Mouse (Mus musculus) midbrain, postnatal 0 days (tissue): ENCODE measurements around the gene Chrd. TPM values are rescaled to one million over a fixed set of nuclear protein-coding genes. Genes with fewer than 3 reads are reported as not detected.

Experiments
- ATAC-seq: fragments of 200-750 bp; cut with Nextera tagmentation; 2 replicates; pipeline ENCODE4 v1.8.0; 2017; ENCODE audit warnings: moderate number of reproducible peaks, mild to moderate bottlenecking, moderate TSS enrichment, moderate library complexity; ENCODE audit not compliant: low FRiP score
- DNase-seq: peaks from one replicate; pipeline ENCODE4 v3.0.0-alpha.2; 2015; ENCODE audit warnings: low spot score
- H3K27ac ChIP-seq: fragments of 300-500 bp; sonication (generic); 2 replicates; pipeline ENCODE4 v1.5.1; 2014; ENCODE audit warnings: low read depth, mild to moderate bottlenecking, low read length, mixed read lengths
- H3K27me3 ChIP-seq: fragments of 300-500 bp; sonication (generic); 2 replicates; pipeline ENCODE4 v1.6.1; 2014; ENCODE audit warnings: low read length, control low read depth, mixed read lengths; ENCODE audit not compliant: insufficient read depth
- H3K36me3 ChIP-seq: fragments of 300-500 bp; sonication (generic); 2 replicates; pipeline ENCODE4 v1.6.1; 2014; ENCODE audit warnings: low read length, control low read depth, mixed read lengths; ENCODE audit not compliant: insufficient read depth
- H3K4me1 ChIP-seq: fragments of 300-500 bp; sonication (generic); 2 replicates; pipeline ENCODE4 v1.6.1; 2014; ENCODE audit warnings: mild to moderate bottlenecking, control low read depth, antibody characterized with exemption, low read length, mixed read lengths; ENCODE audit not compliant: insufficient read depth
- H3K4me2 ChIP-seq: fragments of 300-500 bp; sonication (generic); 2 replicates; pipeline ENCODE4 v1.6.1; 2014; ENCODE audit warnings: low read depth, mild to moderate bottlenecking, low read length, mixed read lengths; ENCODE audit not compliant: poor library complexity, severe bottlenecking
- H3K4me3 ChIP-seq: fragments of 300-500 bp; sonication (generic); 2 replicates; pipeline ENCODE4 v1.5.1; 2014; ENCODE audit warnings: low read depth, mild to moderate bottlenecking, low read length, moderate library complexity
- H3K9ac ChIP-seq: fragments of 300-500 bp; sonication (generic); replicated peaks from 2 replicates; pipeline ENCODE4 v1.6.1; 2014; ENCODE audit warnings: mild to moderate bottlenecking, low read length, moderate library complexity, mixed read lengths; ENCODE audit not compliant: poor library complexity, severe bottlenecking
- H3K9me3 ChIP-seq: fragments of 300-500 bp; sonication (generic); 2 replicates; pipeline ENCODE4 v1.6.1; 2016; ENCODE audit warnings: low read length, control low read depth
- CTCF ChIP-seq: IDR thresholded peaks from 2 replicates; pipeline ENCODE4 v1.5.1; 2016; ENCODE audit warnings: antibody characterized with exemption, mild to moderate bottlenecking
- WGBS: fragments of 180-500 bp; shearing (Covaris S2); extraction: QIAGEN DNeasy Blood & Tissue Kit; methylation state at CpG from one replicate; pipeline ENCODE4 v1.1.7; 2014; 5-methylcytosine and 5-hydroxymethylcytosine counted together
- polyA plus RNA-seq: library from polyadenylated mRNA; unstranded; fragments of >200 nt; fragmentation: Nextera tagmentation; extraction: Ambion mirVana; gene quantifications from 2 replicates; pipeline ENCODE4 v1.2.1, GENCODE M21; 2015
- total RNA-seq: library from RNA; depleted of rRNA; stranded (reverse); fragments of >200 nt; gene quantifications from 2 replicates; pipeline ENCODE4 v1.2.3, GENCODE M21; 2014; rRNA removed

The Chrd gene
- total RNA-seq (17.1 and 18.1 TPM in 2 replicates), polyA plus RNA-seq (4.1 TPM in 2 replicates)

DNA sequence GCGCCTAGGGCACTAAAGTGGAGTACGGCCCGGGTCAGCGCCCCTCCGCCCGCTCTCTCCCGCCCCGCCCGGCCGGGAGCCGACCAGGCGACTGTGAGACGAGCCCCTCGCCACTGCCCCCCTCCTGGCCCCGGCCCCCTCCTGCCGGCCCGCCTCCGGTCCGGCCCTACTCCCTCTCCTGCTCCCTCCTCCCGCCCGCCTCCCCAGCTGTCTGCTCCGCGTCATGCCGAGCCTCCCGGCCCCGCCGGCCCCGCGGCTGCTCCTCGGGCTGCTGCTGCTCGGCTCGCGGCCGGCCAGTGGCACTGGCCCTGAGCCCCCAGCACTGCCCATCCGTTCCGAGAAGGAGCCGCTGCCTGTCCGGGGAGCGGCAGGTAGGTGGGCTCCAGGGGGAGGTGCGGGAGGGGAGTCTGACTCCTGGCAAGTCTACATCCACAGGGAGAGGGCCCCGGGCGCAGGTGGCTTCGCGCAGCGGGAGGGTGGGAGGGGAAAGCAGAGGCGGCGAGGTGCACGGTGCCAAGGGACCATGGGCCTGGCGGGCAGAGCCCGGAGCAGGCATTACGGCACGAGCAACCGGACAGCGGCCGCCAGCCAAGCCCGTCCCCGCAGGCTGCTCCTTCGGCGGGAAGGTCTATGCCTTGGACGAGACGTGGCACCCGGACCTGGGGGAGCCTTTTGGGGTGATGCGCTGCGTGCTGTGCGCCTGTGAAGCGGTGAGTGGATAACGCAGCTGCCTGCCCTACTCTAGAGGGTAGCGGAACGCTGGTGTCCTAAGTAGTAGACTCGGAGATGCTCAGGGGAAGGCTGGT is at the start of gene Chrd:
Chrd (plus strand) TSS at position 203 of the 806 bp plus-strand sequence.
- Histone ChIP-seq H3K9me3 (no peaks in the 10 kb centered on the region), H3K4me1 (peaks cover 5% of the 10 kb centered on the region; the same call in 1 of the 2 replicates), H3K27me3 (peaks cover 13% of the 10 kb centered on the region; the same call in 1 of the 2 replicates), H3K27ac (peak within 1 kb of the TSS; percentile 65), H3K36me3 (no peaks in the 10 kb centered on the region), H3K4me3 (peak within 1 kb of the TSS; percentile 78), H3K4me2 (peak within 1 kb of the TSS; percentile 80), H3K9ac (peak within 1 kb of the TSS; percentile 86)
- ATAC-seq (peak; percentile 69), DNase-seq (peak; percentile 66)
- TF ChIP-seq CTCF, result no peak
- WGBS, result 1% methylated on average over 47 of the region's 70 CpGs

DNA sequence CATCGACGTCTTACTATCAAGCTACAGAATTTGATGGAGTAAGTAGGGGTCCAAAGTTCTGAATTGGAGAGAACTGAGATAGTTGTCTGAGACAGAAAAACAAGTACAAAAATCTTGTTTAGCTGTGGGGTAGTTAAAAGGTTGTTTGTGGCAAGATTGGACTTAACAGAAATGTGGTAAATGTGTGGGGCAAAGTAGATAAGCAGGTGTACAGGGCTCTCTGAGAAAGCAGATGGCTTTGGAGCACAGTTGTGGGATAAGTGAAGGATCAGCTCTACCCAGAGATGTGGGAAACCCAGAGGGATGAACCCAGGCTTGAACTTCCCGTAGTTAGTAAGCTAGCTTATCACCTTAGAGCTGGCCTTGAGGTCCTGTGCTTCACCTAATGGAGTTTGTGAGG is 42.2 kb upstream of the Chrd start:
- ATAC-seq (no peak), DNase-seq (no peak)
- peaks cover 9% of the 10 kb centered on the region; the same call in 1 of the 2 replicates for H3K4me1 ChIP-seq
- H3K9ac ChIP-seq, result no peak overlapping the region
- H3K36me3 ChIP-seq, result peaks cover 49% of the 10 kb centered on the region
- no peaks in the 10 kb centered on the region for H3K27me3 ChIP-seq
- 91% methylated on average over 3 of the region's 3 CpGs for WGBS
- no peak overlapping the region for H3K4me2 ChIP-seq
- no peaks in the 10 kb centered on the region for H3K9me3 ChIP-seq
- no peak for TF ChIP-seq CTCF
- no peak overlapping the region for H3K27ac ChIP-seq
- no peak overlapping the region for H3K4me3 ChIP-seq

DNA sequence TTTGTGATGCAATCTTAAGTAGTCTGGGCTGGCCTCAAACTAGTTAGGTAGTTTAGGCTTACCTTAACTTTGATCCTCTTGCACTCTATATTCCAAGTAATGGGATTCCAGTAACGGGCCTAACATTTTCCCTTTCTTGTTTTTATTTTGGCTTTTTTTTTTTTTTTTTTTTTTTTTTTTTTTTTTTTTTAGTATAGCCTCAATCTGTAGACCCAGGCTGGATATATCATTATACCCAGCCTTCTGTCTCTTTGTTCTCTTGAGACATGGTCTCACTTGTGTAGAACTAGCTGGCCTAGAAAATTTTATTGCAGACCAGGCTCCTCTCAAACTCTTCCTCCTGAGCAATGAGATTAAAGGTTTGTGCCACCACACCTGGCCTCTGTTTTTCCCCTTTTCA is 41.3 kb upstream of the Chrd start:
- no peak for TF ChIP-seq CTCF
- no peak overlapping the region for H3K4me3 ChIP-seq
- H3K27me3 ChIP-seq, result no peaks in the 10 kb centered on the region
- H3K4me2 ChIP-seq, result no peak overlapping the region
- H3K4me1 ChIP-seq, result peaks cover 12% of the 10 kb centered on the region; the same call in 1 of the 2 replicates
- peaks cover 40% of the 10 kb centered on the region for H3K36me3 ChIP-seq
- WGBS, result 79% methylated on average over 1 of the region's 1 CpGs
- DNase-seq (no peak), ATAC-seq (no peak)
- no peak overlapping the region for H3K27ac ChIP-seq
- H3K9me3 ChIP-seq, result no peaks in the 10 kb centered on the region
- no peak overlapping the region for H3K9ac ChIP-seq

DNA sequence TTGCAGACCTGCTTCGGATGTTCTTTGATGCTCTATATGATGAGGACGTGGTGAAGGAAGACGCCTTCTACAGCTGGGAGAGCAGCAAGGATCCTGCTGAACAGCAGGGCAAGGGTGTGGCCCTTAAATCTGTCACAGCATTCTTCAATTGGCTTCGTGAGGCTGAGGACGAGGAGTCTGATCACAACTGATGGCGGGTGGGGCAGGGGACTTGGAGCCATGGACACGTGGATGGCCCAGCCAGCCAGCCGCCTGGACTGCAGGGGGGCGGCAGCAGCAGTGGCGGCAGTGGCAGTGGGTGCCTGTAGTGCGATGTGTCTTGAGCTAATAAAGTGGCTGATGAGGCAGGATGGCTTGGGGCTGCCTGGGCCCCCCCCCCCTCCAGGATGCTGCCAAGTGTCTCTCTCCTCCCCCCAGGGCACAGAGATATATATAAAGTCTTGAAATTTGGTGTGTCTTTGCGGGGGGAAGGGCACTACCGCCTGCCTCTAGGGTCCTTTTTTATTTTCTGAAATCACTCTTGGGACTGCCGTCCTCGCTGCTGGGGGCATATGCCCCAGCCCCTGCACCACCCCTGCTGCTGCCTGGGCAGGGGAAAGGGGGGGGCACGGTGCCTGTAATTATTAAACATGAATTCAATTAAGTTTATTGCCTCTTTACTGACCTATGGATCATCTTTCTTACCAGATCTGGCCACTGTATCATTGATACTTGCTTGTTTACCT is 40.5 kb upstream of the Chrd start:
- Histone ChIP-seq H3K27me3 (no peaks in the 10 kb centered on the region), H3K9ac (peak overlapping the region; percentile 98; the same call in 1 of the 2 replicates), H3K9me3 (no peaks in the 10 kb centered on the region), H3K27ac (peak overlapping the region; percentile 97), H3K36me3 (peaks cover 33% of the 10 kb centered on the region), H3K4me2 (peak overlapping the region; percentile 83; the same call in 1 of the 2 replicates), H3K4me3 (peak overlapping the region; percentile 70; the same call in 1 of the 2 replicates), H3K4me1 (peaks cover 12% of the 10 kb centered on the region; the same call in 1 of the 2 replicates)
- WGBS, result 37% methylated on average over 16 of the region's 16 CpGs
- TF ChIP-seq CTCF, result no peak
- no peak for ATAC-seq
- DNase-seq, result no peak

DNA sequence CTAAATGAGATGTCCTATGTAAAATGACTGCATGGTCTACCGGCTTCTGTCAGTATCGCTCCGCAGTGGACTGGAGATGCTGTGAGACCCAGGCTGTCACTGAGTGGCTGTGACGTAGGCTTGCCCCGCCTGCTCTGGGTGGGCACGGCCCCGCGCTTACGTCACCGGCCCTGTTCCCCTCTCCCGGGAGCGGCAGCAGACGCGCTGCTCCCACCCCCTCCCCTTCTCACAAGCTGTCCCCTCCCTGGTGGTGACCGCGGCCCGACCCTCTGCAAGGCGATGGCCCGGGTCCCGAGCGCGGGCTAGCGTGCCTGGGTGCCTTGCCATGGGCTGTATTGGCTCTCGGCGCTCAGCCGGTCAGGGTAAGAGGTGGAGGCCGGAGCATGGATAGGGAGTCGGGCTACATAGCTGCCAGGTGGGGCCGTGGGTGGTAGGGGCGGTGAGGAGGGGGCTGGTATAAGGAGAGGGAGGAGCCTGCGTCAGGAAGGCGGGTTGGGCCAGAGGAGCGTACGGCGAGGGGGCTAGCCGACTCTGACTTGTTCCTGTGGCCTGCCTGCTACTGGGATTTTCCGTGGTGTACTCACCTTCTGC is 39.7 kb upstream of the Chrd start, which contains the start of gene Fam131a:
Fam131a (plus strand) TSS at position 131 of the 591 bp plus-strand sequence.
- TF ChIP-seq CTCF, result no peak
- Histone ChIP-seq H3K36me3 (peaks cover 26% of the 10 kb centered on the region), H3K27ac (peak within 1 kb of the TSS; percentile 97), H3K4me2 (peak within 1 kb of the TSS; percentile 83), H3K27me3 (no peaks in the 10 kb centered on the region), H3K9me3 (no peaks in the 10 kb centered on the region), H3K9ac (peak within 1 kb of the TSS; percentile 98), H3K4me1 (peaks cover 12% of the 10 kb centered on the region; the same call in 1 of the 2 replicates), H3K4me3 (peak within 1 kb of the TSS; percentile 70)
- ATAC-seq, result peak; percentile 94
- WGBS, result under 1% methylated on average over 35 of the region's 37 CpGs
- peak; percentile 96 for DNase-seq
